Mouse (Mus musculus): ENCODE results near the gene Fcho1. TPM values are rescaled to one million over a fixed set of nuclear protein-coding genes. Genes with fewer than 3 reads are reported as not detected.
"Not testable (repeated sequence)": the region's sequence is repeated elsewhere in the genome, so short reads cannot be mapped to it uniquely, and the experiment has no call there.

Gene Fcho1
- polyA plus RNA-seq, 1 experiment from 2014 or later, result 23.0 TPM

- no peak overlapping the region for H3K9ac ChIP-seq
- no peak for ATAC-seq (ENCODE audit: insufficient read depth)
- H3K4me3 ChIP-seq (replicated peaks), result no peak overlapping the region
- peak overlapping the region; percentile 40 for H3K4me2 ChIP-seq
- peaks cover 8% of the 10 kb centered on the region; the same call in 1 of the 2 replicates for H3K4me1 ChIP-seq (replicated peaks)
- WGBS (ENCODE audit: insufficient replicate concordance), result 56% methylated on average over 3 of the region's 3 CpGs
- H3K27ac ChIP-seq (replicated peaks), result no peak overlapping the region
- H3K27me3 ChIP-seq, result peaks cover 5% of the 10 kb centered on the region; the same call in 1 of the 2 replicates
- H3K9me3 ChIP-seq (replicated peaks), result no peaks in the 10 kb centered on the region
- no peaks in the 10 kb centered on the region for H3K36me3 ChIP-seq (replicated peaks)
Measured at GRCm38 (mm10) chr8:71741226-71741625, 15.7 kb upstream of the Fcho1 start.

GRCm38 (mm10) chr8:71738316-71738715 lies 12.8 kb upstream of the Fcho1 start:
- not testable (repeated sequence) for H3K9ac ChIP-seq; H3K4me2 ChIP-seq; H3K27ac ChIP-seq (replicated peaks); H3K9me3 ChIP-seq (replicated peaks); H3K27me3 ChIP-seq; H3K4me1 ChIP-seq (replicated peaks); H3K4me3 ChIP-seq (replicated peaks); ATAC-seq (ENCODE audit: insufficient read depth); H3K36me3 ChIP-seq (replicated peaks)

DNA sequence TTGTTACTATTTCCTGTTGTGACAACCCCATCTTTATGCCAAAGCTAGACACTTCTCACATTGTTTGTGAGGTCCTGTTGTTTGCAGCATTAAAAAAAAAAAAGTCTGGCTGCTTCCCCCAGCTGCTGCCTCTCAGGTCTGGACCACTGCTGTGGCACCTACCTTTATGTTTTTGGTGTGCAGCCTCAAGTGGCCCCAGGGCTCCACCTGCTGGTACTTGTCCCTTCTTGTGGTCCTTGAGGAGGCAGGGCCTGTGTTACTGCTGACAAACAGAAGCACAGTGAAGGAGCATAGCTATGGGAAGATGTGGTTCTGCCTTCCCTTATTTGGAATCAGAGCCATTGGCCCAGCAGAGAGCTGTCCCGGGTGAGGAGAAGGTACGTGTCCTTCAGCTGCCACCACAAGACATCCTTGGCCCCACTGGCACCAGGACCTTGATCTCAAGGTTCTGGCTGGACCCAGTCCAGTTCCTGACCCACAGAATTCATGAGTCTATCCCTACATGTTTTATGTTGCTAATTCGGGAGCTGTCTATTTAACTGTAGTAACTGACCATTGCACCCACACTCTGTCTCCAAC lies 6.2 kb upstream of the Fcho1 start:
- no peak for ATAC-seq (ENCODE audit: insufficient read depth)
- no peaks in the 10 kb centered on the region for H3K36me3 ChIP-seq (replicated peaks)
- peaks cover 10% of the 10 kb centered on the region for H3K27me3 ChIP-seq
- H3K9ac ChIP-seq, result no peak overlapping the region
- peaks cover 12% of the 10 kb centered on the region for H3K4me1 ChIP-seq (replicated peaks)
- no peak overlapping the region for H3K4me3 ChIP-seq (replicated peaks)
- H3K9me3 ChIP-seq (replicated peaks), result no peaks in the 10 kb centered on the region
- no peak overlapping the region for H3K27ac ChIP-seq (replicated peaks)
- WGBS (ENCODE audit: insufficient replicate concordance), result 28% methylated on average over 3 of the region's 3 CpGs
- H3K4me2 ChIP-seq, result no peak overlapping the region

GRCm38 (mm10) chr8:71728826-71729620 lies 3.5 kb upstream of the Fcho1 start:
- 2% methylated on average over 16 of the region's 16 CpGs for WGBS (ENCODE audit: insufficient replicate concordance)

DNA sequence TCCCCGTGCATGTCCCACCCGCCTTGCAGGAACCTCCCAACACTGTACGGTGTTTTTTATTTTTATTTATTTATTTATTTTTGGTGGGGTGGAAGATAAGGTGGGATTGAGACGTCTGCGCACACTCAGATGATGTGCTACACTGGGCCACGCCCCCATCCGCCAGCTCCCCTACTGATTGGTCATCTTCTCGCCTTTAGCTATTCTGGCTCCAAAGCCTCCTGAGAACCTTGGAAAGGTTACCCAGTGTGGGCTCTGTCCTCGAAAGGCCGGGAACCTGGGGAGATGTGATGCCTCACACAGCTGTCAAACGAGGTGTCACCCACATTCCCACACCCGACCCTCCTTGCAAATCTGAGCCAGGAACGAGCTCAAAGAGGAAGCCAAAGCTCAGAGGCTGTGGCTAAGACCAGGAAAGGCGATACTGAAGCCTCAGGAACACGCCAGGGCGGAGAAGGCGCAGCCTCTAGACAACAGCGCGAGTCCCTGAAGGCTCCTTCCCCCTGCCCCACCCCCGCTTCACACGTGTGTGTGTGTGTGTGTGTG lies 2.8 kb upstream of the Fcho1 start:
- peaks cover 43% of the 10 kb centered on the region for H3K4me1 ChIP-seq (replicated peaks)
- 4% methylated on average over 21 of the region's 21 CpGs for WGBS (ENCODE audit: insufficient replicate concordance)
- no peaks in the 10 kb centered on the region for H3K9me3 ChIP-seq (replicated peaks)
- ATAC-seq (ENCODE audit: insufficient read depth), result peak; percentile 14; the same call in 1 of the 2 replicates
- H3K36me3 ChIP-seq (replicated peaks), result no peaks in the 10 kb centered on the region
- no peak overlapping the region for H3K9ac ChIP-seq
- H3K27me3 ChIP-seq, result peaks cover 24% of the 10 kb centered on the region
- H3K27ac ChIP-seq (replicated peaks), result no peak overlapping the region
- peak overlapping the region; percentile 63 for H3K4me2 ChIP-seq
- peak overlapping the region; percentile 34 for H3K4me3 ChIP-seq (replicated peaks)

More at GRCm38 (mm10) chr8:71728826-71729620, 3.5 kb upstream of the Fcho1 start:
- peaks cover 36% of the 10 kb centered on the region for H3K4me1 ChIP-seq (replicated peaks)
- no peak overlapping the region for H3K9ac ChIP-seq
- no peak overlapping the region for H3K27ac ChIP-seq (replicated peaks)
- no peak for ATAC-seq (ENCODE audit: insufficient read depth)
- H3K4me2 ChIP-seq, result peak overlapping the region; percentile 63
- peaks cover 24% of the 10 kb centered on the region for H3K27me3 ChIP-seq
- no peaks in the 10 kb centered on the region for H3K36me3 ChIP-seq (replicated peaks)
- H3K9me3 ChIP-seq (replicated peaks), result no peaks in the 10 kb centered on the region
- H3K4me3 ChIP-seq (replicated peaks), result peak overlapping the region; percentile 34

- H3K4me1 ChIP-seq (replicated peaks), result peaks cover 72% of the 10 kb centered on the region
- peak overlapping the region; percentile 72 for H3K4me3 ChIP-seq (replicated peaks)
- H3K9ac ChIP-seq, result no peak overlapping the region
- H3K27me3 ChIP-seq, result peaks cover 24% of the 10 kb centered on the region
- 51% methylated on average over 4 of the region's 4 CpGs for WGBS (ENCODE audit: insufficient replicate concordance)
- H3K36me3 ChIP-seq (replicated peaks), result no peaks in the 10 kb centered on the region; the same call in 1 of the 2 replicates
- H3K4me2 ChIP-seq, result peak overlapping the region; percentile 97
- no peaks in the 10 kb centered on the region for H3K9me3 ChIP-seq (replicated peaks)
- no peak for ATAC-seq (ENCODE audit: insufficient read depth)
- H3K27ac ChIP-seq (replicated peaks), result peak overlapping the region; percentile 77; the same call in 1 of the 2 replicates
Measured at GRCm38 (mm10) chr8:71724389-71724788, 1.1 kb downstream of the Fcho1 start.

- 15% methylated on average over 14 of the region's 14 CpGs for WGBS (ENCODE audit: insufficient replicate concordance)
- H3K9ac ChIP-seq, result peak overlapping the region; percentile 67
- H3K27me3 ChIP-seq, result peaks cover 19% of the 10 kb centered on the region
- H3K27ac ChIP-seq (replicated peaks), result peak overlapping the region; percentile 77
- peak overlapping the region; percentile 97 for H3K4me2 ChIP-seq
- ATAC-seq (ENCODE audit: insufficient read depth), result peak; percentile 82
- peak overlapping the region; percentile 61 for H3K4me3 ChIP-seq (replicated peaks)
- peaks cover 76% of the 10 kb centered on the region for H3K4me1 ChIP-seq (replicated peaks)
- H3K36me3 ChIP-seq (replicated peaks), result peaks cover 2% of the 10 kb centered on the region; the same call in 1 of the 2 replicates
- H3K9me3 ChIP-seq (replicated peaks), result no peaks in the 10 kb centered on the region
Measured at GRCm38 (mm10) chr8:71723047-71723551, 2.4 kb downstream of the Fcho1 start.

- Histone ChIP-seq H3K27me3 (0 out of 2 replicates have a peak, but pooled peaks cover 2% of the 10 kb centered on the region), H3K9ac (no peak overlapping the region), H3K9me3 (replicated peaks) (no peaks in the 10 kb centered on the region), H3K4me2 (0 out of 2 replicates have a peak overlapping the region, but pooled peaks have one; percentile 17), H3K4me3 (replicated peaks) (no peak overlapping the region), H3K27ac (replicated peaks) (no peak overlapping the region), H3K36me3 (replicated peaks) (peaks cover 31% of the 10 kb centered on the region), H3K4me1 (replicated peaks) (peaks cover 59% of the 10 kb centered on the region)
- ATAC-seq (ENCODE audit: insufficient read depth), result no peak
- 64% methylated on average over 7 of the region's 7 CpGs for WGBS (ENCODE audit: insufficient replicate concordance)
Measured at GRCm38 (mm10) chr8:71719928-71720457, 5.5 kb downstream of the Fcho1 start.

DNA sequence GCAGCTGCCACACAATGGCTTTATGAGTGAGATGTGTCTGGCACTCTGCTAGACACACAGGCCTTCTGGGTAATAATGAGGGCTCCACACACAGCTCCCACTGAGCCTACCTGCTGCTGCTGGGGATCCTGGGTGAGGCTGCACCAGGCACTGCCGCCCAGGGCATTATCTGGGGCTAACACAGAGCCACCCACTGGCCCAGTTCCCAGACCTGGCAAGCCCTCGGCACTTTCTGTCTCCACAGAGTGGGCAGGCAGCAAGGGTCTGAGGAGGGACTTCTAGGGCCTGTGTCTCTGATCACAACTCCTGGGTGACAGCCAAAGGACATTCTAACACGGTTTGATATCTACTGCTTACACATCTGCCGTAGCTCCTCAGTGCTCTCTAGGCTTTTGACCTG lies 6.3 kb downstream of the Fcho1 start:
- WGBS (ENCODE audit: insufficient replicate concordance), result 34% methylated on average over 4 of the region's 4 CpGs
- no peaks in the 10 kb centered on the region for H3K9me3 ChIP-seq (replicated peaks)
- peak overlapping the region; percentile 15; the same call in 1 of the 2 replicates for H3K9ac ChIP-seq
- ATAC-seq (ENCODE audit: insufficient read depth), result peak; percentile 43
- peak overlapping the region; percentile 65 for H3K27ac ChIP-seq (replicated peaks)
- H3K27me3 ChIP-seq, result no peaks in the 10 kb centered on the region
- peak overlapping the region; percentile 17 for H3K4me2 ChIP-seq
- peaks cover 52% of the 10 kb centered on the region for H3K4me1 ChIP-seq (replicated peaks)
- H3K36me3 ChIP-seq (replicated peaks), result peaks cover 39% of the 10 kb centered on the region
- H3K4me3 ChIP-seq (replicated peaks), result no peak overlapping the region

DNA sequence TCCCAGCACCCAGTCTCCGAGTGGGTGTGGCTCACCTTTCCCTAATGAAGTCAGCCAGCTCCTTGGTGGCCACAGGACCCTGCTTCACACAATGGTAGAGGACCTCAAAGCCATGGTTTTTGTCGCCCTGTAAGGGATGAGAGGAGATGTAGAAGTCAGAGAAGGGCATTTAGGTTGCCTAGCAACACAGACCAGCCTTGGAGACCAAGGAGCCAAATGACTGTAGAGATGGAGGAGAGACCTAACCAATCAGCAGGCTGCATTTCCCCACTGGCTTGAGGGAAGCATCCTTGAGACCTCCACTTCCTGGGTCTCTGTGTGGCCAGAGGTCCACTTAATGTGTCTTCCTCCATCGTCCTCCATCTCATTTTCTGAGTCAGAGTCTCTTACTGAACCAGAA lies 7.3 kb downstream of the Fcho1 start:
- Histone ChIP-seq H3K4me1 (replicated peaks) (peaks cover 42% of the 10 kb centered on the region), H3K27me3 (no peaks in the 10 kb centered on the region), H3K27ac (replicated peaks) (no peak overlapping the region), H3K9ac (no peak overlapping the region), H3K4me2 (no peak overlapping the region), H3K4me3 (replicated peaks) (no peak overlapping the region), H3K9me3 (replicated peaks) (no peaks in the 10 kb centered on the region), H3K36me3 (replicated peaks) (peaks cover 44% of the 10 kb centered on the region)
- WGBS (ENCODE audit: insufficient replicate concordance), result 56% methylated on average over 3 of the region's 3 CpGs
- no peak for ATAC-seq (ENCODE audit: insufficient read depth)

GRCm38 (mm10) chr8:71717096-71717495 lies 8.4 kb downstream of the Fcho1 start:
- H3K4me3 ChIP-seq (replicated peaks), result no peak overlapping the region
- no peak overlapping the region for H3K4me2 ChIP-seq
- H3K9ac ChIP-seq, result no peak overlapping the region
- no peaks in the 10 kb centered on the region for H3K27me3 ChIP-seq
- no peaks in the 10 kb centered on the region for H3K9me3 ChIP-seq (replicated peaks)
- peaks cover 30% of the 10 kb centered on the region for H3K4me1 ChIP-seq (replicated peaks)
- ATAC-seq (ENCODE audit: insufficient read depth), result no peak
- H3K27ac ChIP-seq (replicated peaks), result no peak overlapping the region
- WGBS (ENCODE audit: insufficient replicate concordance), result 86% methylated on average over 12 of the region's 12 CpGs
- peaks cover 53% of the 10 kb centered on the region for H3K36me3 ChIP-seq (replicated peaks)
